Mouse (Mus musculus): ENCODE results near the gene Fcgr3. TPM values are rescaled to one million over a fixed set of nuclear protein-coding genes. Genes with fewer than 3 reads are reported as not detected.
"Not testable (repeated sequence)": the region's sequence is repeated elsewhere in the genome, so short reads cannot be mapped to it uniquely, and the experiment has no call there.

Fcgr3 gene
- 20.6 and 24.5 TPM in 2 replicates for polyA plus RNA-seq (2012; rRNA removed)

- H3K27me3 ChIP-seq (ENCODE audit: control insufficient read depth, insufficient read depth, low read length); H3K27ac ChIP-seq (ENCODE audit: insufficient read depth, low read length); H3K36me3 ChIP-seq (ENCODE audit: control insufficient read depth, insufficient read depth, low read length); H3K4me1 ChIP-seq (ENCODE audit: control insufficient read depth, insufficient read depth, insufficient read length): not testable (repeated sequence)
- H3K4me3 ChIP-seq (ENCODE audit: extremely low read depth, insufficient read depth, insufficient read length), result peak within 1 kb of the TSS; percentile 47
- DNase-seq (ENCODE audit: low read depth in 1 of 2, low spot score in 2 of 2), result peak in 1 of 2 experiments; percentile 56
- WGBS, result 3% methylated on average over 43 of the region's 75 CpGs
These were observed at the start of gene Fcgr3 for GRCm38 (mm10) chr1:171064491-171065242. Gene Fcgr3, minus strand, starts transcription at chr1:171064935.

GRCm38 (mm10) chr1:171113873-171114299 is 49.2 kb upstream of the Fcgr3 start, which contains the start of gene Cfap126:
Gene Cfap126, plus strand, starts transcription at chr1:171113918.
- H3K4me3 ChIP-seq (ENCODE audit: extremely low read depth, insufficient read depth, insufficient read length), result peak within 1 kb of the TSS; percentile 69
- H3K36me3 ChIP-seq (ENCODE audit: control insufficient read depth, insufficient read depth, low read length), result no peaks in the 10 kb centered on the region
- under 1% methylated on average over 24 of the region's 24 CpGs for WGBS
- H3K27ac ChIP-seq (ENCODE audit: insufficient read depth, low read length), result peak within 1 kb of the TSS; percentile 64
- peaks cover 6% of the 10 kb centered on the region; the same call in 1 of the 2 replicates for H3K4me1 ChIP-seq (ENCODE audit: control insufficient read depth, insufficient read depth, insufficient read length)
- no peaks in the 10 kb centered on the region for H3K27me3 ChIP-seq (ENCODE audit: control insufficient read depth, insufficient read depth, low read length)
- DNase-seq (ENCODE audit: low read depth in 1 of 2, low spot score in 2 of 2), result peak in 1 of 2 experiments; percentile 40
- no peak for TF ChIP-seq CTCF (IDR thresholded peaks at IDR 0.05; ENCODE audit: extremely low read depth, insufficient read depth, insufficient read length, insufficient replicate concordance)
- TF ChIP-seq POLR2A (IDR thresholded peaks at IDR 0.05; ENCODE audit: low read depth, low read length), result no peak; the same call in 1 of the 2 replicates

- Histone ChIP-seq H3K36me3 (ENCODE audit: control insufficient read depth, insufficient read depth, low read length) (no peaks in the 10 kb centered on the region), H3K27ac (ENCODE audit: insufficient read depth, low read length) (no peak overlapping the region), H3K27me3 (ENCODE audit: control insufficient read depth, insufficient read depth, low read length) (no peaks in the 10 kb centered on the region), H3K4me3 (ENCODE audit: extremely low read depth, insufficient read depth, insufficient read length) (no peak overlapping the region), H3K4me1 (ENCODE audit: control insufficient read depth, insufficient read depth, insufficient read length) (peaks cover 6% of the 10 kb centered on the region; the same call in 1 of the 2 replicates)
- WGBS, result 81% methylated on average over 4 of the region's 4 CpGs
- TF ChIP-seq CTCF (IDR thresholded peaks at IDR 0.05; ENCODE audit: extremely low read depth, insufficient read depth, insufficient read length, insufficient replicate concordance) (no peak), POLR2A (IDR thresholded peaks at IDR 0.05; ENCODE audit: low read depth, low read length) (no peak)
- DNase-seq (ENCODE audit: low read depth in 1 of 2, low spot score in 2 of 2), result no peak
These were observed 48.3 kb upstream of the Fcgr3 start for GRCm38 (mm10) chr1:171112986-171113385.

- no peak for DNase-seq (ENCODE audit: low read depth in 1 of 2, low spot score in 2 of 2)
- no peaks in the 10 kb centered on the region for H3K36me3 ChIP-seq (ENCODE audit: control insufficient read depth, insufficient read depth, low read length)
- no peaks in the 10 kb centered on the region for H3K27me3 ChIP-seq (ENCODE audit: control insufficient read depth, insufficient read depth, low read length)
- peak overlapping the region; percentile 81 for H3K4me3 ChIP-seq (ENCODE audit: extremely low read depth, insufficient read depth, insufficient read length)
- 2% methylated on average over 15 of the region's 15 CpGs for WGBS
- TF ChIP-seq CTCF (IDR thresholded peaks at IDR 0.05; ENCODE audit: extremely low read depth, insufficient read depth, insufficient read length, insufficient replicate concordance) (no peak), POLR2A (IDR thresholded peaks at IDR 0.05; ENCODE audit: low read depth, low read length) (no peak)
- H3K4me1 ChIP-seq (ENCODE audit: control insufficient read depth, insufficient read depth, insufficient read length), result peaks cover 6% of the 10 kb centered on the region; the same call in 1 of the 2 replicates
- peak overlapping the region; percentile 51 for H3K27ac ChIP-seq (ENCODE audit: insufficient read depth, low read length)
These were observed 47.2 kb upstream of the Fcgr3 start for GRCm38 (mm10) chr1:171111781-171112575.

- peaks cover 6% of the 10 kb centered on the region; the same call in 1 of the 2 replicates for H3K4me1 ChIP-seq (ENCODE audit: control insufficient read depth, insufficient read depth, insufficient read length)
- DNase-seq (ENCODE audit: low read depth in 1 of 2, low spot score in 2 of 2), result peak; percentile 82 to 93
- WGBS, result under 1% methylated on average over 38 of the region's 38 CpGs
These were observed 46.5 kb upstream of the Fcgr3 start for GRCm38 (mm10) chr1:171111020-171111780.

GRCm38 (mm10) chr1:171110659-171111019 is 45.9 kb upstream of the Fcgr3 start:
- TF ChIP-seq POLR2A (IDR thresholded peaks at IDR 0.05; ENCODE audit: low read depth, low read length), result no peak
- no peak for TF ChIP-seq CTCF (IDR thresholded peaks at IDR 0.05; ENCODE audit: extremely low read depth, insufficient read depth, insufficient read length, insufficient replicate concordance)
- no peaks in the 10 kb centered on the region for H3K36me3 ChIP-seq (ENCODE audit: control insufficient read depth, insufficient read depth, low read length)
- H3K27me3 ChIP-seq (ENCODE audit: control insufficient read depth, insufficient read depth, low read length), result no peaks in the 10 kb centered on the region
- no peak overlapping the region for H3K27ac ChIP-seq (ENCODE audit: insufficient read depth, low read length)
- H3K4me3 ChIP-seq (ENCODE audit: extremely low read depth, insufficient read depth, insufficient read length), result peak overlapping the region; percentile 81; the same call in 1 of the 2 replicates
- no peak for DNase-seq (ENCODE audit: low read depth in 1 of 2, low spot score in 2 of 2)
- WGBS, result 45% methylated on average over 15 of the region's 15 CpGs
- H3K4me1 ChIP-seq (ENCODE audit: control insufficient read depth, insufficient read depth, insufficient read length), result peaks cover 6% of the 10 kb centered on the region; the same call in 1 of the 2 replicates

More at GRCm38 (mm10) chr1:171111020-171111780, 46.5 kb upstream of the Fcgr3 start:
- Histone ChIP-seq H3K4me3 (ENCODE audit: extremely low read depth, insufficient read depth, insufficient read length) (peak overlapping the region; percentile 81), H3K27ac (ENCODE audit: insufficient read depth, low read length) (peak overlapping the region; percentile 51), H3K36me3 (ENCODE audit: control insufficient read depth, insufficient read depth, low read length) (no peaks in the 10 kb centered on the region), H3K27me3 (ENCODE audit: control insufficient read depth, insufficient read depth, low read length) (no peaks in the 10 kb centered on the region)
- TF ChIP-seq CTCF (IDR thresholded peaks at IDR 0.05; ENCODE audit: extremely low read depth, insufficient read depth, insufficient read length, insufficient replicate concordance), result peak; percentile 95
- TF ChIP-seq POLR2A (IDR thresholded peaks at IDR 0.05; ENCODE audit: low read depth, low read length), result no peak
